Mouse (Mus musculus) kidney, adult 8-10 months (tissue): Measurements from ENCODE around the gene Plpp1.

Experiments
- DNase-seq, 2 experiments: peaks; one replicate each; pipeline ENCODE4 v3.0.0; 2022

The Plpp1 gene

GRCm38 (mm10) chr13:112773991-112774675 is 26.5 kb upstream of the Plpp1 start:
- no peak for DNase-seq

DNA sequence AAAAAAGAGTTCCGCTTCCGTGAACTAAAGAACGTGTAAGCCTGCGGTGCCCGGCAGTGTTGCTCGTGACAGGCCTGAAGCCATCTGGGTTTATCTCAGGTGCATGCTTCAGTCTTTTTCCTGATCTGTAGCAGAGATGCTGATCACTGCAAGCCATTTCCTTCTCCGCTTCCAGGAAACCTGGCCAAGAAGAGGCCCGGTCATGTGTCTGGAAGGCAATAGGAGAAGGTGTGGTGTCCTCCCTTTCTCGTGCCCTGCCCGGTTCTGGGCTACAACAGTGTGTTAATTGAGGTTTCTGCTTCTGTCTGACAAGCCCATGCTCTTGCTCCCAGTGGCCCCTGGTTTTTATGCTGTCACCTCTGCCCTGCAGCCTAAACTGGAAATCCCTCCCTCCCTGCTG is 24.7 kb upstream of the Plpp1 start:
- DNase-seq: no peak

GRCm38 (mm10) chr13:112778407-112778806 is 22.2 kb upstream of the Plpp1 start:
- no peak for DNase-seq

DNA sequence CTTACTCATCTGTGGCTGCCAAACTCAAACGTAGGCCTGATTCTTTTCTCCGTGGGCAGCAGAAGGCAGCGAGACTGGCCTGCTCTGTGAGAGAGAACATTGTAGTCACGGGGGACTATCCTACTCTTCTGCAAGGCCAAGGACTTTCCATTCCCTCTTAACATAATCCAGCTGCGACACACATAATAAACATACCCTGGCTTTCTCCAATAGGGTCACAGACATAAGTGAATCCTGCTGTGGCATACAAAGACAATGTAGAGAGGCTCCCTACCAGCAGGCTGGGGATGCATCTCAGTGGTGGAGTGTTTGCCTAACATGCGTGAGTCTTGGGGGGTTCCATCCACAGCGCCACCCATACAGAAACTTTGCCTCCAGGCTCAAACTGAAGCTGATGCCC is 15.3 kb upstream of the Plpp1 start:
- DNase-seq: no peak

- no peak for DNase-seq
These were observed 14.4 kb upstream of the Plpp1 start for GRCm38 (mm10) chr13:112786142-112786541.

DNA sequence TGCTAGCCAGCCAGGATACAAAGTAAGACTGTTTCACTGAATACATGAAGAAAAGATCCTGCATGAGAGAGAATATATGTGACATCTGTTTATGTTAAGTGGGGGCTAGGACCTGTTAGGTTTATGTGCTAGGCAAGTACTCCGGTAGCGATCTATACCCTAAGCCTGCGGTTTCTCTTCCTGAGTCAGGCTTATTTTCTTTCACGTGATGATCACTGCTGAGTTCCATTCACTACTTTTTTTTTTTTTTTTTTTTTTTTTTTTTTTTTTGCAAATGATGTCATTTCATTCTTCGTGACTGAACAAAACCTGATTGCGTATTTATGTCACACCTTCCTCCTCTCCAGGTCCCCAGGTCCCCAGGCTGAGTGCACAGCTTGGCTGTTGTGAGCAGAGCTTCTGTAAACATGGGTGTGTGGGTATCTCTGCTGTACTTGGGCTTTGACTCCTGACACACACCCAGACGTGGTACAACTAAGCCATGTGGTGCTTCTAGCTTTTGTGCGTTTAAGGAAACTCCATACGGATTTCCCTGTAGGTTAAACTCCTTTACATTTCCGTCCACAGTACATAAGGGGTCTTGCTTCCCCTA is 13.6 kb upstream of the Plpp1 start:
- no peak for DNase-seq

GRCm38 (mm10) chr13:112790774-112791173 is 9.8 kb upstream of the Plpp1 start:
- no peak for DNase-seq

- DNase-seq: no peak
These were observed 8.7 kb upstream of the Plpp1 start for GRCm38 (mm10) chr13:112791906-112792305.

DNA sequence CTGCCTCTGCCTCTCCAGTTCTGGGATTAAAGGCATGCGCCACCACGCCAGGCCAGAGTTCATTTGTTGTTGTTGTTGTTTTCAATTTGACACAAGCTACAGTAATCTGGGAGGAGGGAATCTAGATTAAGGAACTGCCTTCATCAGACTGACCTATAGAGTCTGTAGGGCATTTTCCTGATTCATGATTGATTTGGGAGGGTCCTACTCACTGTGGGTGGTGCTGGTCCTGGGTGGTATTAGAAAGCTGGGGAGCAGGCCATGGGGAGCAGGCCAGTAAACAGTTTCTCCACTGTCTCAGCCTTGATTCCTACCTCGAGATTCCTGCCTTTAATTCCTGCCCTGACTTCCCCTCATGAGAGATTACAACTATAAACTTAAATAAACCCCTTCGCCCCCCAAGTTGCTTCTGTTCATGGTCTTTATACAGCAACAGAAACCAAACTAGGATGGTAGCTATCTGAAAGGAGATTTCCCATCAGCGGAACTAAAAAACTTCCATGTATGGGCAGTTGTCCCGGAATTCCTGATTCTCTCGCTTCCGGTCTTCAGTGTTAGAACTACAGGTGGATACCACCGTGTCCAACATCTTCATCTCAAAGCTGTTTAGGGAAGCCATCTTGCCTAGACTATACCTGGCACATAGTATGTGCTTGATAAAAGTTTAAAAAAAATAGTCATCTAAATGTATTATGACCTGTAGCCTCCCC is 2.2 kb upstream of the Plpp1 start:
- no peak for DNase-seq

- DNase-seq: no peak
These were observed 1.7 kb upstream of the Plpp1 start for GRCm38 (mm10) chr13:112798953-112799305.

DNA sequence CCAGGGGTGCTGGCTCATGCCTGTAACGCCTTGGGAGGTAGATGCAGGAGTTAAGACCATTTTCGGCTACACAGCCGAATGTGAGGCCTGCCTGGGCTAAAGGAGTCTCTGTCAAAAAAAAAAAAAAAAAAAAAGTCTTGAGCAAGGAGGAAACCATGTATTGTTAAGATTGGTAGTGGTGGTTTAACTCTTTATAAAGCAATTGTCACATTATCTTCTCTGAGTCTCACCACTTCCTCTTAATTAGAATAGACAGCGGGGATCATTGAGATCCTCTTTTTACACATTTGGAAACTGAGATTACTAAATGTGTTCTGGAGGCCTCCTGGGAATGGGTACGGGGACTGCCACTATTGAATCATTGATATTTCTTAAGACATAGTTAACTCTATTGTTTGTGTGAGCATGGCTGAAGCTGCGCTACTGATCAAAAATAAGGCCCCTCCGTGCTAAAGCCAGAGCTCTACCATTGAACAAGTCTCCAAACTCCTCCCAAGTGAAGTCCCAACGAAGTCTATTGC is 811 bp upstream of the Plpp1 start:
- no peak for DNase-seq

DNA sequence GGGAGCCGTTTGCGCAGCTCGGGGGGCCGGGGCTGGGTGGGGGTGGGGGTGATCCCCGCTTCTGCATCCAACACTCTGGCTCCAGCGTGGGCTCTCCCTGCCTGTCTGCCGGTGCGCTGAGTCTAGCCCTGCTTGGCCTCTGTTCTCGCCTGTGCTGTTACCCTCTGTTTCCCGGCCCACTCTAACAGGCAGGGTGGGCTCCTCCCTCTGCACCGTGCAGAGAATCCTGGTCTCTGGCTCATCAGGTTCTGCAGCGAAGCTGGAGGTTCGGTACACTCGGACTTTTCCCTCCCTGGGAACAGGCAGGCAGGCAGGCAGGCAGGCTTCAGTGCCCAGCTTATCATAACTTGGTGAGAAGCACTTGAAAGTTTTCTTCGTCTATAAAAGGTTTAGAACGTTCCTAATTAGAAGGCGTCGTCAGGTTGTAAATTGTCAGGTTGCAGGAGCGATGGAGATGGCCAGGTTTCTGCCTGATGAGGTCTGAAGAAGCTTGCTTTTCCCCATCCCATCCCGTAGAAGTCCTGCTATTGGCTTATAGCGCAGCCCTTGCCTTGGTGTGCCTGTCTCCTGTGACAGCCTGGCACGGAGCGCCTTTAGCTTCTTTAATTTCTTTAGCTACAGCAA is 901 bp downstream of the Plpp1 start:
- no peak for DNase-seq

DNA sequence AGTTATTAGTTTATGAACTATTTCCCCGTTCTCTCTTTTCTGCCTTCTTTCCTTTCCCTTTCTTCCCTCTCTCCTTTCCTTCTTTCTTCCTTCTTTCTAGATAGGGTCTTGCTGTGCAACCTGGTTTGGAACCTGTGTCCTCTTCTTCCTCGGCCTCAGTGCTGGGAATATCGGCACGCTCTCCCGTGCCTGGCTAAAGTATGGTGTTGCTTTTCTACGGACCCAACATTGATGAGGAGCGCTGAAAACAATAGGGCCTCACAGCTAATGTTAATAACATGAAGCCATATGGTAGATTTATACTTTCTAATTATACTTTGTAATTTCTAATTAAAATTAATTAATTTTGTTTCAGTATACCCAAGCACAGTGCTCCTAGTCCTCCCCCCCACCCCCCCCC is 2.5 kb downstream of the Plpp1 start:
- DNase-seq: no peak

DNA sequence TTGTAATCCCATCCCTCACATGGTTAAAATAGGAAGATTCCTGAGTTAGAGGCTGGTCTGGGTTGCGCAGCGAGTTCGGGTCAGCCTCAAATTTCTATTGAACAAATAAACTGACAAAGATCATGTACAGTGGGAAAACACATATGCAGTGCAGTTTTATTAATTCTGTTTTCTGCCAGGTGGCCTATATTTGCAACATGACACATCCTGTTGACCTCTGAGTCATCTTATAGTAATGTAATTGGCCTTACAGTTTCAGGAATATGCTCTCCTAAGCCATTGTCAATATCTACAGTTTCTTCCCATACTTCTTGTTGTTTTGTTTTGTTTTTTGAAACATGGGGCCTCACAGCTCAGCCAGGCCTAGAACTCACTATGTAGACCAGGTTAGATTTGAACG is 3.1 kb downstream of the Plpp1 start:
- no peak for DNase-seq

- DNase-seq: no peak
These were observed 4.9 kb downstream of the Plpp1 start for GRCm38 (mm10) chr13:112805529-112805928.

GRCm38 (mm10) chr13:112807936-112808667 is 7.5 kb downstream of the Plpp1 start:
- no peak for DNase-seq

DNA sequence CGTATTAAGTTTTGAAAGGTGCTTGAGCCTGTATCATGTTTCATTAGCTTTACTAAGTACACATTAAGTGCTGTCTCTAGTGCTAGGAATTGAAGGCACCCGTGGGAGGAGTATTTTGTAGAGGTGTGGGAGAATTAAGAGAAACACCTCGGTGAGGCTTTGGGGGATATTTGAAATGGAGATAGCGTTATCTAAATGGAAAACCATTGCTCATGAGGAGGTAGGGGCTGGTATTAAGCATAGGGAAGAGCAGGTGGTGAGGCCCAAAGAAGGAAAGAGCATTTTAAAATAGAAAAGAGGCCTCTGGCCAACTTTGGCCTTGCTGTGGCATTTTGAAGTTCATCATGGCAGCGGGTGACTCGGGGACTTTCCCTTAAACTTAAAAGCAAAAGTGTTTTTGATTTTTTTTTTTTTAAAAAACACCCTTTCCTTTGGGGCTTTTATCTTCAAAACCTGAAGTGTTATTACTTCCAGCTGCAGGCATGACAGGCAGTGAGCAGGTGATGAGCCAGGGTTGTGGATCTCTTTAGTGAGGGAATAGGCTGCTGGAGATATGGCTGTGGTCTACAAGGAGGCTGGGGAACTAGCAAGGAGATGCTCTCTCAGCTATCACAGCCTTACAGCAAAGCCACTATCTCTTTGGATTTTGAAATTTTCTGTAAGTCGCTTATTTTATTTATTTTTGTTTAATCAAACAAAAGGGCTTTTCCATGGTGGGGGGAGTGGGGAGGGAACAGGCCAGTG is 9.1 kb downstream of the Plpp1 start:
- no peak for DNase-seq

GRCm38 (mm10) chr13:112810248-112810645 is 9.7 kb downstream of the Plpp1 start:
- no peak for DNase-seq

DNA sequence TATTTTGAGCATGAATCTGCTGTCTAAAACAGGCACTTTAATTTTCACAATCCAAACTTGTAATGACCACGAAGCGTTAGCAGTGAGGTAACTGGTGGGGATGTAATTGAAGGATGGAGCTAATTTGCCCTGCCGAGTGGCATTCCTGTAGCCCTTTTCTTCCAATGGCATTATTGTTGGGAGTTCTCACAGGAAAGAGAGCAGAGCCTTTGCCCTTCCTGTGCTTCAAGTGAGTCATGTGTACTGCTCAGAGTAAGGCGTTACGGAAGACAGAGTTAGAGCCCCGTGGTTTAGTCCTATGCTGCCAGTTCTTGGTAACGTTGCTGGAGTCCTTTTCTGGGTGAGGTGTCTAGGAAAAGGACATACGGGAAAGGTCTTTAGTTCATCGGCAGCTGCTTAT is 10.2 kb downstream of the Plpp1 start:
- DNase-seq: peak; percentile 19 to 24

GRCm38 (mm10) chr13:112811708-112812403 is 11.3 kb downstream of the Plpp1 start:
- DNase-seq: no peak

DNA sequence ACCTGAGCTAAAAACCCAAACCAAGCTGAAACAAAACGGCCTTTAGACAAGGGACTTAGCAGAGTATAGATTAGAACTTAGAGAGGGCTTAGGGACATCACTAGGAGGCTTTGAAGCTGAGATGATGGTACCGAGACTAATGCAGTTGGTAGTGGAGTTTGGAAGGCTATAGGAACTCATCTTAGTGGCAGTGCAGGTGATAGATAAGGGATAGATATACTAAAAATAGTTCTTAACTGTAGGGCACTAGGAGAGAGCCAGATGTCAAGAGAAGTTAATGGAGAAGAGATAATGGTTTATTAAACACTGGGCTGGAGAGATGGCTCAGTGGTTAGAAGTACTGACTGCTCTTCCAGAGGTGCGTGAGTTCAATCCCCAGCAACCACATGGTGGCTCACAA is 15.4 kb downstream of the Plpp1 start:
- DNase-seq: no peak

GRCm38 (mm10) chr13:112818125-112818524 is 17.5 kb downstream of the Plpp1 start:
- no peak for DNase-seq
